Mouse (Mus musculus) hindbrain, postnatal 0 days (tissue): ENCODE measurements at regions not wholly inside any gene's neighbourhood (a gene's known extent, or its start where the extent isn't known, plus 50 kb on each side); places are given as distances from the start of the nearest gene placed in this dataset.

Experiments used
- ATAC-seq: fragments of 200-750 bp; cut with Nextera tagmentation; 2 replicates; pipeline ENCODE4 v1.8.0; 2017; ENCODE audit warnings: mild to moderate bottlenecking, moderate TSS enrichment, moderate library complexity
- DNase-seq: peaks from one replicate; pipeline ENCODE4 v3.0.0-alpha.2; 2015; ENCODE audit warnings: low spot score
- H3K27ac ChIP-seq: fragments of 300-500 bp; sonication (generic); 2 replicates; pipeline ENCODE4 v1.5.1; 2014; ENCODE audit warnings: mild to moderate bottlenecking
- H3K27me3 ChIP-seq: fragments of 300-500 bp; sonication (generic); 2 replicates; pipeline ENCODE4 v1.6.1; 2014; ENCODE audit warnings: low read length, mixed read lengths; ENCODE audit not compliant: insufficient read depth
- H3K36me3 ChIP-seq: fragments of 300-500 bp; sonication (generic); 2 replicates; pipeline ENCODE4 v1.6.1; 2014; ENCODE audit warnings: low read length, mixed read lengths; ENCODE audit not compliant: insufficient read depth
- H3K4me1 ChIP-seq: fragments of 300-500 bp; sonication (generic); 2 replicates; pipeline ENCODE4 v1.6.1; 2014; ENCODE audit warnings: antibody characterized with exemption, low read length, mixed read lengths; ENCODE audit not compliant: insufficient read depth
- H3K4me2 ChIP-seq: fragments of 300-500 bp; sonication (generic); 2 replicates; pipeline ENCODE4 v1.6.1; 2014; ENCODE audit warnings: low read depth, mild to moderate bottlenecking, low read length, moderate library complexity, mixed read lengths
- H3K4me3 ChIP-seq: fragments of 300-500 bp; sonication (generic); 2 replicates; pipeline ENCODE4 v1.5.1; 2014; ENCODE audit warnings: low read length
- H3K9ac ChIP-seq: fragments of 300-500 bp; sonication (generic); replicated peaks from 2 replicates; pipeline ENCODE4 v1.6.1; 2014; ENCODE audit warnings: mild to moderate bottlenecking, low read length, moderate library complexity, mixed read lengths
- H3K9me3 ChIP-seq: fragments of 300-500 bp; sonication (generic); 2 replicates; pipeline ENCODE4 v1.6.1; 2016; ENCODE audit warnings: low read length, mixed read lengths
- CTCF ChIP-seq: IDR thresholded peaks from 2 replicates; pipeline ENCODE4 v1.5.1; 2016; ENCODE audit warnings: antibody characterized with exemption, control low read depth, low read depth
- WGBS: fragments of 180-500 bp; shearing (Covaris S2); extraction: QIAGEN DNeasy Blood & Tissue Kit; methylation state at CpG from one replicate; pipeline ENCODE4 v1.1.7; 2014; 5-methylcytosine and 5-hydroxymethylcytosine counted together

DNA sequence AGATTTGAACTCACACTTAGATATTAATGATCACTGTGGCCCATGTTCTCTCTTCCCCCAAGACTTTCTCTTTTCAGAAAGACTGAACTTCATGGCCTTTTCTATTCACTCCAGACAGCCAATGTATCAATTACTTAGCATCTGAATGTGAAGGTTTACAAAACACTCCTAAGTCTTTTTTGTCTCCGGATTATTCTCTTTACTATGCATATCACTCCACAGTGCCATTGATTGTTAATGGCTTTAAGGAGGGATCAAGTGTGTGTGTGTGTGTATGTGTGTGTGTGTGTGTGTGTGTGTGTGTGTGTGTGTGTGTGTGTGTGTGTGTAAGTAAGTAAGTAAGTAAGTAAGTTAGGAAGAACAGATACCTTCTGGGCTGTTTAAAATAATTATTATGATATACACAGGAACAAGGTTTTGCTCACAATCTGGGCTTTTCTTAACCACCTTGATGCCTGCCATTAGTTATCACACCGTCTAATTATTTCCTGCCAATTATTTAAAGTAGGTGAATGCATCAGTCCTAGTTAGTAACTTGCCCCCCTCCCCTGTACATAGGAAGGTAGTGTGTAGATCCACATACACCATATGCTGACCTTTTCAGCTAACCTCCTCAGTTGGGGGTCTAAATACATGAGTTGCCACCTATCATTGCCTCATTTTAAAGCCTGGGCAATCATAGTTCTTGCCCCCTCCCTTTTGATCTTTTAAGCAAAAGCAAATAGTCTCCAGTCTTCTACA lies 367.4 kb upstream of the Rorb start:
- H3K27ac ChIP-seq = no peak overlapping the region
- WGBS = 62% methylated on average over 2 of the region's 2 CpGs
- no peak for DNase-seq
- TF ChIP-seq CTCF = no peak
- no peaks in the 10 kb centered on the region for H3K9me3 ChIP-seq
- H3K4me3 ChIP-seq = no peak overlapping the region
- no peaks in the 10 kb centered on the region for H3K4me1 ChIP-seq
- ATAC-seq = no peak
- no peak overlapping the region for H3K4me2 ChIP-seq
- H3K9ac ChIP-seq = no peak overlapping the region
- H3K36me3 ChIP-seq = no peaks in the 10 kb centered on the region
- H3K27me3 ChIP-seq = no peaks in the 10 kb centered on the region
